Mouse (Mus musculus): ENCODE results near the gene Espn. TPM values are rescaled to one million over a fixed set of nuclear protein-coding genes. Genes with fewer than 3 reads are reported as not detected.

The Espn gene
- polyA plus RNA-seq, 1 experiment from 2014 or later = 0.64 TPM

- Histone ChIP-seq H3K27me3 (ENCODE audit: control insufficient read depth, insufficient read depth, low read length) (no peaks in the 10 kb centered on the region), H3K4me3 (ENCODE audit: low read depth, low read length) (no peak overlapping the region), H3K4me1 (ENCODE audit: control insufficient read depth, insufficient read depth, low read length) (peaks cover 12% of the 10 kb centered on the region), H3K4me2 (ENCODE audit: low read depth, low read length) (no peak overlapping the region), H3K9ac (replicated peaks; ENCODE audit: low read depth, low read length) (no peak overlapping the region), H3K27ac (ENCODE audit: low read depth, low read length) (no peak overlapping the region), H3K9me3 (ENCODE audit: control insufficient read depth, low read length) (no peaks in the 10 kb centered on the region), H3K36me3 (ENCODE audit: control insufficient read depth, insufficient read depth, low read length) (no peaks in the 10 kb centered on the region)
- 93% methylated on average over 4 of the region's 4 CpGs for WGBS
- ATAC-seq (ENCODE audit: low read depth) = no peak
Observed at GRCm38 (mm10) chr4:152189691-152190090, 37.5 kb upstream of the Espn start.

- no peaks in the 10 kb centered on the region for H3K27me3 ChIP-seq (ENCODE audit: control insufficient read depth, insufficient read depth, low read length)
- WGBS = 90% methylated on average over 6 of the region's 6 CpGs
- H3K4me3 ChIP-seq (ENCODE audit: low read depth, low read length) = no peak overlapping the region
- peaks cover 12% of the 10 kb centered on the region for H3K4me1 ChIP-seq (ENCODE audit: control insufficient read depth, insufficient read depth, low read length)
- H3K4me2 ChIP-seq (ENCODE audit: low read depth, low read length) = no peak overlapping the region
- H3K9ac ChIP-seq (replicated peaks; ENCODE audit: low read depth, low read length) = no peak overlapping the region
- H3K36me3 ChIP-seq (ENCODE audit: control insufficient read depth, insufficient read depth, low read length) = no peaks in the 10 kb centered on the region
- no peaks in the 10 kb centered on the region for H3K9me3 ChIP-seq (ENCODE audit: control insufficient read depth, low read length)
- ATAC-seq (ENCODE audit: low read depth) = no peak
- no peak overlapping the region for H3K27ac ChIP-seq (ENCODE audit: low read depth, low read length)
Observed at GRCm38 (mm10) chr4:152189071-152189470, 36.9 kb upstream of the Espn start.

DNA sequence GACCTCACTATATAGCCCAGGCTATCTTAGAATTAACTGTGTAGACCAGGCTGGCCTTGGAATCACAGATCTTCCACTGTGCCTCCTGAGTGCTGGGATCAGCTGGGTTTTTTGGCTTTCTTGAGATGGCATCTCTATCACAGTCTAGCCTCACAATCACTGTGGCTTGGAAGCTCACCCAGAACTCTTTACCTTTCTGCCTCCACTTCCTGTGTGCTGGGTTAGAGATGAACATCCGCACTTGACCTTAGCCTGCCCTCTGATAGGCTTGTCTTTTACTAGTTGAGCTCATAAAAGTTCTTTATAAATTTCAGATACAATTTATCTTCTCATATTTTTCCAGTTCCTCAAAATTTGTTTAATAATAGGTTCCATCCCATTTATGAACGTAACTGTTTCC lies 36.5 kb upstream of the Espn start:
- no peak overlapping the region for H3K27ac ChIP-seq (ENCODE audit: low read depth, low read length)
- H3K27me3 ChIP-seq (ENCODE audit: control insufficient read depth, insufficient read depth, low read length) = no peaks in the 10 kb centered on the region
- 96% methylated on average over 2 of the region's 2 CpGs for WGBS
- H3K9ac ChIP-seq (replicated peaks; ENCODE audit: low read depth, low read length) = no peak overlapping the region
- H3K9me3 ChIP-seq (ENCODE audit: control insufficient read depth, low read length) = no peaks in the 10 kb centered on the region
- no peaks in the 10 kb centered on the region for H3K36me3 ChIP-seq (ENCODE audit: control insufficient read depth, insufficient read depth, low read length)
- H3K4me1 ChIP-seq (ENCODE audit: control insufficient read depth, insufficient read depth, low read length) = peaks cover 12% of the 10 kb centered on the region
- no peak overlapping the region for H3K4me2 ChIP-seq (ENCODE audit: low read depth, low read length)
- H3K4me3 ChIP-seq (ENCODE audit: low read depth, low read length) = no peak overlapping the region
- no peak for ATAC-seq (ENCODE audit: low read depth)

DNA sequence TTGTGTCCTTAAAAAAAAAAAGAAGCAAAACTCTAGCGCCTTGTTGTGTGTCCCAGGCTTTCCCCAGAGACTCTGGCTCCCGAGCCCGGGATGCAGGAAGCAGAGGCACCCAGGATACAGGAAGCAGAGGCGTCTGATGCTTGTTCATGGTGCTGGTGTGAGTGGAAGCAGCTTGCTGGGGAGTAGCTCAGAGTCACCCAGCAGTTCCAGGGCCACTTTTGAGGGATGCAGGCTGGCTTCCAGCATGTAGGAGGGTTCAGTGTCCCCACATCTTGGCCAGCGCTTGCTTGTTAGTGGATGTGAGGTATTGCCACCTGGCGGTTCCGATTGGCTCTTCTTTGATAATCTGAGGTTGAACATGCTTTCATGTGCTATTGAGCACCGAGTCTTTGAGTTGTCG lies 35.0 kb upstream of the Espn start:
- Histone ChIP-seq H3K4me3 (ENCODE audit: low read depth, low read length) (no peak overlapping the region), H3K4me1 (ENCODE audit: control insufficient read depth, insufficient read depth, low read length) (peaks cover 12% of the 10 kb centered on the region), H3K9ac (replicated peaks; ENCODE audit: low read depth, low read length) (no peak overlapping the region), H3K4me2 (ENCODE audit: low read depth, low read length) (no peak overlapping the region), H3K27me3 (ENCODE audit: control insufficient read depth, insufficient read depth, low read length) (no peaks in the 10 kb centered on the region), H3K9me3 (ENCODE audit: control insufficient read depth, low read length) (no peaks in the 10 kb centered on the region), H3K36me3 (ENCODE audit: control insufficient read depth, insufficient read depth, low read length) (no peaks in the 10 kb centered on the region), H3K27ac (ENCODE audit: low read depth, low read length) (no peak overlapping the region)
- WGBS = 90% methylated on average over 9 of the region's 9 CpGs
- no peak for ATAC-seq (ENCODE audit: low read depth)

- peaks cover 12% of the 10 kb centered on the region for H3K4me1 ChIP-seq (ENCODE audit: control insufficient read depth, insufficient read depth, low read length)
- H3K36me3 ChIP-seq (ENCODE audit: control insufficient read depth, insufficient read depth, low read length) = no peaks in the 10 kb centered on the region
- H3K27ac ChIP-seq (ENCODE audit: low read depth, low read length) = peak overlapping the region; percentile 53; the same call in 1 of the 2 replicates
- WGBS = 51% methylated on average over 14 of the region's 14 CpGs
- ATAC-seq (ENCODE audit: low read depth) = no peak
- peak overlapping the region; percentile 32; the same call in 1 of the 2 replicates for H3K9ac ChIP-seq (replicated peaks; ENCODE audit: low read depth, low read length)
- no peak overlapping the region for H3K4me3 ChIP-seq (ENCODE audit: low read depth, low read length)
- H3K27me3 ChIP-seq (ENCODE audit: control insufficient read depth, insufficient read depth, low read length) = no peaks in the 10 kb centered on the region
- no peaks in the 10 kb centered on the region for H3K9me3 ChIP-seq (ENCODE audit: control insufficient read depth, low read length)
- peak overlapping the region; percentile 26; the same call in 1 of the 2 replicates for H3K4me2 ChIP-seq (ENCODE audit: low read depth, low read length)
Observed at GRCm38 (mm10) chr4:152186205-152187082, 34.3 kb upstream of the Espn start.

DNA sequence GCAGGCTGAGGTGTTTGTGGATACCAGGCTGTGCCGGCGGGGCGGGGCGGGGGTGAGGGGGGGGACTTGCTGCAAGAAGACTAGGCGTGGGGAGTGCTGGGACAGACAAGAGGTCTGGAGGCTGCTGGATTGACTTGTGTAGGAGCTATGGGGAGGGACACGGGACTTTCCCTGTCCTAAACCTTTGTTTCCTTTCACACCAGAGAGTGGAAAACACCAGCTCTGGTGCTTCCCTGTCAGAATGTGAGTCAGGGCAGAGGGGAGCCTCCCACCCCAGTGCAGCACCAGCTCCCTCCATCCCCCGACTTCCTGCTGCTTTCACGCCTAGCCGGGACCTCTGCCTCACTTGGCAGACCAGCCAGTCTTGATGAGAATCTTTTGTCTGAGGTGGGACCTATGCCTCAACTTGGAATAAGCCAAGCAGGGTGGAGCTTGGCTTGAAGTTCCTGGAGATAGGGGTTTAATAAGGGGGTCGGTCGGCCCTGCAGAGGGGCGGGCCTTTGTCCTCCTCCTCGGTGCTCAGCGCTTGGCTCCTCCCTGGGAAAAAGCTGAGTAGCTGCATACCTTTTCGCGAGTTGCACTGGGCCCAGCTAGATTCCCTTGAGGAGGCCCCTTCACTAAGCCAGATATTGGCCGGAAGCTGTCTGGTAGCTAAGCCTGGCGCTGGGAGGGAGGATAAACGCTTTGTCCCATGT lies 33.5 kb upstream of the Espn start:
- H3K4me1 ChIP-seq (ENCODE audit: control insufficient read depth, insufficient read depth, low read length) = peaks cover 12% of the 10 kb centered on the region
- H3K27ac ChIP-seq (ENCODE audit: low read depth, low read length) = peak overlapping the region; percentile 53; the same call in 1 of the 2 replicates
- ATAC-seq (ENCODE audit: low read depth) = peak; percentile 55; the same call in 1 of the 2 replicates
- no peaks in the 10 kb centered on the region for H3K27me3 ChIP-seq (ENCODE audit: control insufficient read depth, insufficient read depth, low read length)
- WGBS = 9% methylated on average over 19 of the region's 19 CpGs
- H3K4me3 ChIP-seq (ENCODE audit: low read depth, low read length) = no peak overlapping the region
- no peaks in the 10 kb centered on the region for H3K36me3 ChIP-seq (ENCODE audit: control insufficient read depth, insufficient read depth, low read length)
- H3K4me2 ChIP-seq (ENCODE audit: low read depth, low read length) = peak overlapping the region; percentile 26; the same call in 1 of the 2 replicates
- no peaks in the 10 kb centered on the region for H3K9me3 ChIP-seq (ENCODE audit: control insufficient read depth, low read length)
- H3K9ac ChIP-seq (replicated peaks; ENCODE audit: low read depth, low read length) = peak overlapping the region; percentile 32

DNA sequence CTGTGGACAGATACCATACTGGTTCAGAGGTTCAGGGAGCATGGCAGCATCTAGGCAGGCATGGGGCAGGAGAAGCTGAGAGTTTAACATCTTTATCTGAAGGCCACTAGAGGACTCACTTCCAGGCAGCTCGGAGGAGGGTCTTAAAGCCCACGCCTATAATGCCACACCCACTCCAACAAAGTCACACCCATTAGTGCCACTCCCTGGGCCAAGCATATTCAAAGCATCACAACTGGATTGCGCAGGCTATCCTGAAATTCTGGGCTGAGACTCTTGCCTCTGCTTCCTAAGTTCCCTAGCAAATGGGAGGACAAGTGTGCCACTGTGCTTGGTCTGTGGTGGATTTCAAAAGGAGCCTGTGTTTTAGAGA lies 33.0 kb upstream of the Espn start:
- H3K36me3 ChIP-seq (ENCODE audit: control insufficient read depth, insufficient read depth, low read length) = no peaks in the 10 kb centered on the region
- H3K27me3 ChIP-seq (ENCODE audit: control insufficient read depth, insufficient read depth, low read length) = no peaks in the 10 kb centered on the region
- H3K27ac ChIP-seq (ENCODE audit: low read depth, low read length) = peak overlapping the region; percentile 53; the same call in 1 of the 2 replicates
- H3K4me2 ChIP-seq (ENCODE audit: low read depth, low read length) = no peak overlapping the region
- H3K9me3 ChIP-seq (ENCODE audit: control insufficient read depth, low read length) = no peaks in the 10 kb centered on the region
- peaks cover 15% of the 10 kb centered on the region for H3K4me1 ChIP-seq (ENCODE audit: control insufficient read depth, insufficient read depth, low read length)
- ATAC-seq (ENCODE audit: low read depth) = peak; percentile 62
- H3K9ac ChIP-seq (replicated peaks; ENCODE audit: low read depth, low read length) = peak overlapping the region; percentile 12; the same call in 1 of the 2 replicates
- no peak overlapping the region for H3K4me3 ChIP-seq (ENCODE audit: low read depth, low read length)
- 3% methylated on average over 3 of the region's 3 CpGs for WGBS

- Histone ChIP-seq H3K36me3 (ENCODE audit: control insufficient read depth, insufficient read depth, low read length) (no peaks in the 10 kb centered on the region), H3K27me3 (ENCODE audit: control insufficient read depth, insufficient read depth, low read length) (no peaks in the 10 kb centered on the region), H3K4me2 (ENCODE audit: low read depth, low read length) (no peak overlapping the region), H3K9ac (replicated peaks; ENCODE audit: low read depth, low read length) (no peak overlapping the region), H3K4me3 (ENCODE audit: low read depth, low read length) (no peak overlapping the region), H3K9me3 (ENCODE audit: control insufficient read depth, low read length) (no peaks in the 10 kb centered on the region), H3K27ac (ENCODE audit: low read depth, low read length) (no peak overlapping the region), H3K4me1 (ENCODE audit: control insufficient read depth, insufficient read depth, low read length) (peaks cover 18% of the 10 kb centered on the region)
- WGBS = 63% methylated on average over 7 of the region's 7 CpGs
- no peak for ATAC-seq (ENCODE audit: low read depth)
Observed at GRCm38 (mm10) chr4:152184353-152185035, 32.3 kb upstream of the Espn start.
